Mouse (Mus musculus) liver, adult 2 months (tissue): Measurements from ENCODE around the gene Ncmap.

Experiments
- CTCF ChIP-seq: fragments of 200-500 bp; IDR thresholded peaks from 2 replicates; pipeline ENCODE4 v1.5.1; 2011; ENCODE audit warnings: low read depth, low read length, control low read depth
- POLR2A ChIP-seq: fragments of 200-500 bp; IDR thresholded peaks from 2 replicates; pipeline ENCODE4 v1.6.1; 2011; ENCODE audit warnings: low read length, control low read depth; ENCODE audit not compliant: insufficient read depth; ENCODE audit errors: extremely low read depth

- no peak for TF ChIP-seq CTCF
- TF ChIP-seq POLR2A: no peak
These were observed 62.6 kb downstream of the Ncmap start for GRCm38 (mm10) chr4:135335327-135336022.
